Mouse (Mus musculus) right cerebral cortex, postnatal 36 days (tissue): Measurements from ENCODE around the gene Epha8.

Experiments
- DNase-seq, 2 experiments: peaks; one replicate each; pipeline ENCODE4 v3.0.0; 2022; ENCODE audit warnings: low spot score in 2 of 2, mixed read lengths in 1 of 2

The Epha8 gene

GRCm38 (mm10) chr4:136954562-136954961 is 2.1 kb downstream of the Epha8 start:
- DNase-seq = no peak

DNA sequence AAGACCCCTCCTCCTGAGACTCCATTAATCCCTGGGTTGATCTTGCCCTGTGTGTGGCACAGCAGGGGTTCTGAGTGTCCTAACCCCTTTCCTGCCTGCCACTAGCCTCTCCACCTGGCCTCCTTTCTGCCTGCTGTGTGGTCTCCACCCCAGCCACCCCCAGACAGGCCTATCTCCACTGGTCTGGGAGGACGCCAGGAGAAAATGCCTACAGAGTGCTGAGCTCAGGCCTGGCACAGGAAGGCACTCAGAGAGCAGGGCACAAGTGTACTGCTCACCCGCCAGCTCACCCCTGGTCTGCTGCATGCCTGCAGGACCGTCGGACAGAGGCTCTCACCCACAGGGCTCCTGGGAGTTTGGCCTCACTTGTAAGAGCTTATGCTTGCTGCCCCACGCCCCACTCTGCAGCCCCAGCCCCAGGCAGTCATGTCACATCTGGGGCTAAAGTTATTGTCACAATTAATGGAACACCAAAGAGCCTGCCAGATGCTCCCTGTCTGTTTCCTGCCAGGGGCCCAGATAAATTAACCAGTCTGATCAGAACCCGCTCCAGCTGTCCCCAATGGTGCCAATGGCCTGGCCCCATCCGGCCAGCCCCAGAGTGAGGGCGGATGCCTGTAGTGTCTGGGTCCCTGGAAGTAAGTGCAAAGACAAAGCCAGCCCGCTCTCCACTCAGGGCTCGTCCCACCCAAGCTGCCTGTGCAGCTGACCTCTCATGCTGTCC is 7.2 kb downstream of the Epha8 start:
- DNase-seq = no peak

- DNase-seq = no peak
These were observed 11.2 kb downstream of the Epha8 start for GRCm38 (mm10) chr4:136945397-136945796.

- DNase-seq = no peak
These were observed 11.9 kb downstream of the Epha8 start for GRCm38 (mm10) chr4:136944558-136945350.

- DNase-seq = no peak
These were observed 13.4 kb downstream of the Epha8 start for GRCm38 (mm10) chr4:136943175-136943574.

DNA sequence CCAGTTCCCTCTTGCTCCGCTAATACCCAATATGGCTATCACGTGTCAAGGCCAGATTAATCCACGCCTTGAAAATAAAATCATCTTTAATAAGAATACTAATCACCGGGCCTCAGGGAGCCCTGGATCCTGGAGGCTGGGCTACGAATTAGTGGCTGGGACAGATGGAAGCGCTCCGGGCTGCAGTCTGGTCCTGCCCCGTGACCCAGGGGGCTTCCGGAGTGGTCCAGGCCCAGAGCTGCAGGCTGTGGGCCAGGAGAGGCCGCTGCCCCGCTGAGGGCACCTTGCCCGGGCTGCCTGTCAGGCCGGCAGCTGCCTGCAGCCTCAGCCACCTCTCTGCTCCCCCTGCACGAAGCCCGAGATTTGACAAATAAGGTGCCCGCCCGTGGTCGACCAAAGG is 13.9 kb downstream of the Epha8 start:
- no peak for DNase-seq

- DNase-seq = no peak
These were observed 18.7 kb downstream of the Epha8 start for GRCm38 (mm10) chr4:136937935-136938334.

GRCm38 (mm10) chr4:136937344-136937743 is 19.3 kb downstream of the Epha8 start:
- no peak for DNase-seq

GRCm38 (mm10) chr4:136934746-136935613 is 21.6 kb downstream of the Epha8 start:
- no peak for DNase-seq

DNA sequence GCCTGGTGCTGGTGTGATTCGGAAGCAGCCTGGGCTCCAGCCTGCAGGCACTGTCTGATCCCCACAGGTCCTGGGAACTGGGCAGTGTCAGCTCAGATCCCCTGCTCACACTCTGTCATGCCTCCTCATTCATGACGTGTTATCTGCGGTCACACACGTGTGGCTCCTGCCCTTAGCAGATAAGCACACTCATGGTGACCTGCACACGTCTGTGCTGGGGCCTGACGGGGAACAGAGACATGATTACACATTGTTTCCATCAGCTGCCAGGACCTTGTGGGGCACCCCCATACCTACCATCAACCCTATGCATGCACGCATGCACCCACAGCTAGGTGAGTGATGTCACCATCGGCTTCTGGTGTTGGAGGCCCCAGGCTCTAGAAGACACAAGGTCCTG is 26.1 kb downstream of the Epha8 start:
- no peak for DNase-seq

DNA sequence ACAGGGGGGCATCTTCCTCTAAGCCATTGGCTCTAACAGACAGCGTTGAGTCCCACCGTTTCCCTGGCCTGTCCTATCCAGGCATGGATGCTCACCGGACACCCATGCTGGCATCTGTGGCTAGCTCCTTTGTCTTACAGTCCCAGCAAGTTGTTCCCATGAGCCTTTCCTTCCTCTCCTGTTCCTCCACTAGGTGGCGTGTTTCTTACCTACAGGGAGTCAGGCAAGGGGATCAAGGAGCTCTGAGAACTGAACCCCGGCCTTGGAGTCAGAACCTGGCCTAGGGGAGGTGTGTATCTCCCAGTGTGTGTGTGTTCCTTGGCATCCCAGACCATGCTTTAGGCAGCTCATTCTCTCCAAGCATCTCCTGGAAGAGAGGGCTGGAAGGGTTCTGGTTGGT is 27.7 kb downstream of the Epha8 start:
- DNase-seq = no peak

GRCm38 (mm10) chr4:136925804-136926203 is 30.8 kb downstream of the Epha8 start:
- no peak for DNase-seq

DNA sequence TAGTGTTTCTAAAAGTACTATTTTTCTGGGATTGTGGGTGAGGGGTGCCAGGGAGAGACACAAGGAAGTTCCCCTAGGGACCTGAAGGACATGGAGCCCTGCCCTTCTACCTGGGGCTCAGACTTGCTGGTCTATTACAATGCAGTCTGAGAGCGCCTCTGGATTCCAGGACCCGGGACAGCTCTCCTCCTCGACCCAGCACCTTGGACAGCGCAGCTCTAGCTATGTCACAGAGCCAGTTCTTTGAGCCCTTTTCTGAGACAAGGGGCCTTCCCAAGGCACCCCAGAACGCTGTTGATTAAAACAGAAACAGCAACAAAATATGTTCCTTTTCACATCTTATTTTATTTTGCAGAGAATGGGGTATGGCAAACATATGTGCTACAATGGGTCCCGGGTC is 32.1 kb downstream of the Epha8 start:
- no peak for DNase-seq

- no peak for DNase-seq
These were observed 37.1 kb downstream of the Epha8 start for GRCm38 (mm10) chr4:136919526-136919925.

- no peak for DNase-seq
These were observed 37.8 kb downstream of the Epha8 start for GRCm38 (mm10) chr4:136918834-136919233.

- DNase-seq = no peak
These were observed 39.5 kb downstream of the Epha8 start for GRCm38 (mm10) chr4:136917165-136917524.

DNA sequence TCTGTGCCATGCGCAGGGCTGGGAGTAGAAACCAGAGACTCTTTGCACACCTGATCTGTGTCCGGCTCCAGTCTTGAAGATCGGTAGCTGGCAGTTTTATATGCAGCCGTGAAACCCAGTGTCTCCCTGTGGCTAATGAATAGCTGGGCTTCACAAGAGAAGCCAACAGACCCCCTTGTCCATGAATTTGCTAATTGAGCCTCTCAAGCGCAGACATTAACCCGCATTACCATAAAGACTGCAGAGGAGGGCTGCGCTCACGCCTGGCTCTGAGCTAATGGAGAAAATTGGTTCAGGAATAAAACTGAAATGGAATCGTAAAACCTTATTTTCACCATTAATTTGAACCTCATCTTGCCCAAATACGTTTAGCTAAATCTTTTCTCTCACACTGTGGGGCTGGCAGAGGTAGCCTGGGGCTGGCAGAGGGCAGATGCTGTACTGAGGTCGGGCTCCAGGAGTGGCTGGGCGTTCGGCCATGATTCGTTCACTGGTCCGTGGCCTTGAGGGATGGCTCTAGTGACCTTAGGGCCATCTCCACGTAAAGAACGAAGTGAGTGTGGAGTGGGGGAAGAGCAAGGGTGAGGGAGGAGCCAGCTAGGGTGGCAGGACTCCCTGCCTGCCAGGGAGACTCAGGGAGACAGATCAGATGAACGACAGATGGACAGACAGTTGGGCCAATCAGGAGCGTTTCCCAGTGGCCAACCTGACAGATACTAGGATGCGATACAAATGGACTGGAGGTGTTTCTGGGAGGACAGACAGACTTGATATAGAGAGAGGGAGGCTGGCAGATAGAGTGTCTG is 40.1 kb downstream of the Epha8 start:
- no peak for DNase-seq

DNA sequence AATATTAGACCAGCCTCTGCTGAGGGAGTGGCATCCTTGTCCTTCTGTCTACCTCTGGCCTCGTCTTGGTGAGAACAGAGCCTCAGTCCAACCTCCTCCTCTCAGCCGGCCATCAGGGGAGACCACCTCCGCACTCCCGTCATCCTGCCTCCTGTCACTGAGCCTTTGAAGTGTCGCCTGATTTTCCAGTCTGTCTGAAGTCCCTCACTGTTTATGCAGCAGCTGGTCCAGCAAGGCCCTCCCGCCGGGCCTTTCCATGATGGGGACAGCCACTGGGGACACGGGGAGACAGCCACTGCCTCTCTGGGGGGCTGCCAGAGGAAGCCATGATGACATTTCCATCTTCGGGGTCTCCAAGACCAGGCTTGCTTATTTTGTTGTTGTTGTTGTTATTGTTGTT is 43.8 kb downstream of the Epha8 start:
- DNase-seq = no peak

DNA sequence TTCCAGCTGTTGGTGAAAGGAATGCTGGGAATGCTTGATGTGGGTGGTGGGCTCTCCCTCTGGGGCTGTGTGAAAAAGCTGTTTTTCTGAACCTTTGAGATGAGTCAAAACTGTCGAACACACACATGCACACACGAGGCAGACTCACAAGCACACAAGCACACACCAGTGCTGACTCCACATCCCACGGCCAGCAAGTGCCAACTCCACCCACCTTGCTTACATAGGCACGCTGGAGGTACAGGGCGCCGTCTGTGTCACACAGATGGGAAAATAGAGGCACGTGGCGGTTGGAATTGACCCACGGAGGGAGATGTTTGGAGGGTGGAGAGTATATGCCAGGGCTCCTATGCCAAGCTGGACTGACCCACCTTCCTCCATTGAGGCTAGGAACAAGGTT is 44.8 kb downstream of the Epha8 start:
- no peak for DNase-seq

GRCm38 (mm10) chr4:136911211-136911646 is 45.4 kb downstream of the Epha8 start:
- no peak for DNase-seq

- no peak for DNase-seq
These were observed 48.8 kb downstream of the Epha8 start for GRCm38 (mm10) chr4:136907809-136908208.
